Mouse (Mus musculus): ENCODE data around the gene Gm17651.

Gene Gm17651

GRCm38 (mm10) chr3:97674644-97675110 lies at the start of gene Gm17651:
TSS of gene Gm17651 (minus strand) at chr3:97674694.
- DNase-seq = no peak

DNA sequence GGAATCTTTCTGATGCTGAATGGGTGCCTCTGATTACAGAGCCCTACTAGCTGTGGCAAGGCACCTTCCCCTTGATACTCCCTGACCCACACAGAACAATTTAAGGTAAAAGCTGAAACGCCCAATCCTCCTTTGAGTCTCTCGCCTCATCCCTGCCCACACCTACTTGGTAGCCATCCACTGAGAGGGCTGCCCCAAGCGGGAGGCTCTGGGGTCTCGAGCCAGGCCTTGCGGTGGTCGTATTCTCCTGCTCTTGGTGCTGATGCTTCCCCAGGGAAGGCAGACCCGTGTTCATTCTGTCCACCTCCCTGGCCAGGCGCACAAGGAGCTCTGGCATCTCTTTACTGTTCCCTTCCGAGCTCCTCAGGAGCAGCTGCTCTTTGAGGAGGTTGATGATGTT lies 44.6 kb upstream of the Gm17651 start:
- no peak for DNase-seq

DNA sequence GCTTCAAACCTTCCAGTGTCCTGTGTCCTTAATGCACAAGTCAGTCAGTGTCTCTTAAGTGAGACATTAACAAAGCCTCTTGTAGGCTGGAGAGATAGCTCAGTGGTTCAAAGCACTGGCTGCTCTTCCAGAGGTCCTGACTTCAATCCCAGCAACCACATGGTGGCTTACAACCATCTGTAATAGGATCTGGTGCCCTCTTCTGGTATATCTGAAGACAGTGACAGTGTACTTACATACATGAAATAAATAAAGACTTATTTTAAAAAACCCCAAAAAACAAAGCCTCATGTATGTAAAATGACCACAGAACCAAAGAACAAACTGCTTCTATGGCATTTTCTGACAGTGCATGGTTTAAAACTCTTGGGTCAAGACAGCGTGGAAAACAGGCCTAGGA lies 41.4 kb upstream of the Gm17651 start:
- DNase-seq = no peak

- DNase-seq = no peak
These were observed 36.4 kb upstream of the Gm17651 start for GRCm38 (mm10) chr3:97710881-97711280.

DNA sequence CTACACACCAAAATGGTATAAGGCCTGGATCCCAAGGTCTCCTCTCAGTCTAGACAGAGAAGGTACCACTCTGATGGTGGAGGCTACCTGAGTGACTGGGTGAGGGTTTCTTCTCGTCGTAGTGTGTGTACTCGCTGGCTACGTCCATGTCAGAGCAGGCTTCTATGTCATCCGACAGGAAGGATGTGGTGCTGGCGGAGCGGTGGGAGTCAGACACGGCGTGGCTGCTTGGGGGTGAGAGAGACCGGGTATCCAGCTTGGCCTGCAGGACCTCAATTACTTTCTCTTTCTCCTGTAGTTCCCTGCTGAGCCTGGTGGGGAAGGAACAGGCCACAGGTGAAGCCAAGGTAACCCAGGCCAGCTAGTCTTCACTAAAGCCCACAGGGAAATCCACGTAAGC lies 35.6 kb upstream of the Gm17651 start:
- no peak for DNase-seq

GRCm38 (mm10) chr3:97706561-97706960 lies 32.1 kb upstream of the Gm17651 start:
- no peak for DNase-seq

DNA sequence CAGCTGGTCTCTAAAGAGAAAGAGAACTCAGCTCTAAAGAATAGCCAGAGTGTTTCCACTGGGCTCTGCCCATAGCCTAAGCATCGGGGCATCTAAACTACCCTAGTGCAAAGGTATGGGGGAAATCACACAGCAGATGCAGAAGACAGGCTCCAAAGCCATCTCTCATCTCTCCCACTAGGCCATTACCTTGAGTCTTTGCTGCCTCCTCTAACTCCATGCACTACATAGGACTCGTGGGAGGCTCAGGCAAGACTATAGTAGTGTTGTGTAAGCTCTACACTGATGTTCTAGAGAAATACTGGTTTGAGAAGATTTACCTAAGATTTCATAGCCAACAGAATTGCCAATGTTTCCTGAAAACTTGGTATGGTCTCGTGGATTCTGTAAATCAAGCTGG lies 31.0 kb upstream of the Gm17651 start:
- no peak for DNase-seq

- no peak for DNase-seq
These were observed 28.1 kb upstream of the Gm17651 start for GRCm38 (mm10) chr3:97702448-97703080.

DNA sequence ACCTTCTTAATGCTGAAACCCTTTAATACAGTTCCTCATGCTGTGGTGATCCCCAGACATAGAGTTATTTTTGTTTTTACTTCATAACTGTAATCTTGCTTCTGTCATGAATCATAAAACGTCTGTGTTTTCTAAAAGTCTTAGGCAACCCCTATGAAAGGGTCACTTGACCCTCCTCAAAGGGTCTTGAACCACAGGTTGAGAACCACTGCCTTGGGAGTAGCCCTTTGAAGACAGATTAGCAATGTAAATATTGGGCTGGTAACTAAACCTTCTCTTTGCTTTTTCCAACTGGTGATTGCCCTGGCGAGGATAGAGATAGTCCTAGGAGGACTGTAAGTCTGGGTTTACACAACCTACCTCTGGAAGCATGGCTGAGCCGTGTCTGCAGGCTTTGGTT lies 26.7 kb upstream of the Gm17651 start:
- no peak for DNase-seq

DNA sequence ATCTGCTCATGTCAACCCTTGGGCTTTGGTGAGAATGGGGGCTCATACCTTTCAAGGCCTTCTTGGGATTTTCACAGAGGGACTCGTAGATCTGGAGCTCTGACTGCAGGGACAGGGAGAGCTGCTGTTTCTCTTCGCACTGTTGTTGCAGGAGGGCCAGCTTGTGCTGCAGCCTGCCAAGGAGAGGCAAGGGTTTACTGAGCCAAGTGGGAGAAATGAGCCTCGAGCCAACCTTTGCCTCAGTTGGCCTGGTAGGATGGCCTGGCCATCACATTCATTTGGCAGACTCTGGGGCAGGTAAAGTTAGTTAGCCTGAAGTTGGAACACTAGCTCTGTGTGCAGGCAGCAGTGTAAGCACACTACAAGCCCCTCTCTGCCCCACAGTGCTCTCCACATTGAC lies 24.6 kb upstream of the Gm17651 start:
- DNase-seq = no peak

- DNase-seq = no peak
These were observed 22.8 kb upstream of the Gm17651 start for GRCm38 (mm10) chr3:97697291-97697690.

- DNase-seq = no peak
These were observed 22.4 kb upstream of the Gm17651 start for GRCm38 (mm10) chr3:97696866-97697265.

DNA sequence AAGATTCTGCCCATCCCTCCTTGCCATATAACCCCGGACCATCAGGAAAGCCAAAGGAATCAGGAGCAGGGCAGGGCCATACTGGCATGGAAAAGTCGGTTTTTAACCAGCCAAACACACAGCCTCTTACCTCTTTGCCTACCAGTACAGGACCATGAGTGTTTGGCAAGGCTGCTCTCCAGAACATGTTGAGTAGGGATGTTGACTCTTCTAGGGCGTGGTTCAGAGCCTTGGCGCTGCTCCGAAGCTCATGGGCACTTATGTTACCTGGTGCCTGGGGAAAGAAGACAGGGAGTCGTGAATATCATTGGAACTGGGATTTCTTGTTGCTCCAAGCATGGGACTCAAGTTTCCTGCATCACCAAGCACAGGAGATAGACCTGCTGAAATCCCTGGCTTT lies 19.3 kb upstream of the Gm17651 start:
- no peak for DNase-seq

DNA sequence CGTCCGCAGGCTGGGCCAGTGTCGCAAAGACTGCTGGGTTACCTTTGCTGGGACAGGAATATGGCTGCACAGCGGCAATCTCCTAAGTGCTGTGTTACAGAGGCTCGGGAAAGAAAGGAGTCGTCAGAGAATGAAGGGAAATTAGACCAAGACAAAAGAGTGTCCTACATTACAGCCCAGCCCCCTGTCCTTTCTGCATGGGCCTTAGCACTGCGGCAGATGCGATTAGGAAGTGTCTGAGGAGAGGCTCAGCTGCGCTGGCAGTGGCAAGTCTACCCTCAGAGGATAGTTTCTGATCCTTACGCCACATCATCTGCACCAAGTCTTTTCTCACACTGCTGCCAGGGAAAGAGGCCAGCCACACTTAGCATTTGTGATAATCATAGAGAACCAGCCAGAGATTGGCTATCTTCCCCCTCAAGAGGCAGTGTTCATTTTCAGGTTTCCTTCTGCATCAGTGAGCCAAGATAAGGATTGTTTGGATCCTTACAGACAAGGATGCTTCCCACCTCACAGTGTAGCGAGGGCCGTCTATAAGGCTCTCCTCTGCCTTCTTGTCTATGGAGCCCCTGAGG lies 17.0 kb upstream of the Gm17651 start:
- no peak for DNase-seq

- DNase-seq = no peak
These were observed 16.1 kb upstream of the Gm17651 start for GRCm38 (mm10) chr3:97690590-97690989.

DNA sequence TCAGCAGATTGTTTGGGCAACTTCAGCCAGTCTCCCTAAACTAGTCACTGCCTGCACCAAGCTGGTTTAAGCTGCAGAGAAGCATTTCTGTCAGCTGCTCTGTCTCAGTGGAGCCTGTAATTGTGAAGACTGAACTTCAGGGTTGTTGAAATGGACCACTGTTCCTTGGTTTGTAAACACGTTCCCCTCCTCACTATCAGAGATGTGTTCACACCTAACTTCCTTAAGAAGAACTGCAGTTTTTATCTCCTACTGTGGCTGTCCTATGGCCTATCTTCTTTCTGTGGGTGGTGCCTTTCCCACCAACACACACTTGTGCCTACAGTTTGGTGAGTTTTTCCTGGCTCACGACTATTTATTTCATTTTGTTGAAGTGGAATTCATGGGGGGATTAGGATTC lies 14.8 kb upstream of the Gm17651 start:
- no peak for DNase-seq

GRCm38 (mm10) chr3:97686372-97687117 lies 12.1 kb upstream of the Gm17651 start:
- no peak for DNase-seq

- DNase-seq = no peak
These were observed 9.2 kb upstream of the Gm17651 start for GRCm38 (mm10) chr3:97683560-97684195.

DNA sequence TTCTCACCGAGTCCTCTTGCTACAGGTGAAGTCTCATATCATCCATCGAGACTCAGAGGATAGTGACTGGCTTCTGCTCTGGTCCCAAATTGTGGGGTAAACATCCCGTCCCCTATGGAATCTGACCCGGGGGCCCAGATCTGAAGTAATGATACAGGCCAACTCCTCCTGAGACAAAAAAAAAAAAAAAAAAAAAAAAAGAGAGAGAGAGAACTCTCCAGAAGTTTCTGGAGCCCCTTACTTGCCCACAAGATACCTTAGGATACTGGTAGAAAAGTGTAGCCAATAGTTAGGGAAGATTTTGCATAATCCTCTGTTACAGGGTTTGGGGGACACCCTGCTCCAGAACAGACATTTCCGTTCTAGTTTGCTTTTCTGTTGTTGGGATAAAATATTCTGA lies 8.1 kb upstream of the Gm17651 start:
- no peak for DNase-seq

DNA sequence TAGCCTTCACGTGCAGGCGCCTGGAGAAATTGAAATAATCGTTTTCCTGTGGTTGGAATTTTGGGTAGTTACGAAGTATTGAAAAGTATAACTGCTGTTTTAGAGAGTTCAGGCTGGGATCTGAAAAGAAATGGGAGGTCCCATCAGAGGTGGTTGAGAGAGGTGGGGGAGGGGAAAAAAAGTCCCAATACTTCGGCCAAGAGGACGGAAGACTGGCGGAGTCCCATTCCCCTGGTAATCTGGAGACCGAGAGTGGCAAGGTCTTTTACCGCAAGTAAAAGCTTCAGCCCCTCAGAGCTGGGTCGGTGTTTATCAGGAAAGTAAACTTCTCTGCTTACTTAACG lies 7.6 kb upstream of the Gm17651 start:
- DNase-seq = no peak

GRCm38 (mm10) chr3:97681321-97682158 lies 7.0 kb upstream of the Gm17651 start:
- peak; percentile 41 for DNase-seq

GRCm38 (mm10) chr3:97680631-97681320 lies 6.3 kb upstream of the Gm17651 start:
- DNase-seq = peak; percentile 59

All from cerebellum, adult 11-12 months (tissue).